Mouse (Mus musculus): ENCODE results near the gene Myom1.

Myom1 gene

DNA sequence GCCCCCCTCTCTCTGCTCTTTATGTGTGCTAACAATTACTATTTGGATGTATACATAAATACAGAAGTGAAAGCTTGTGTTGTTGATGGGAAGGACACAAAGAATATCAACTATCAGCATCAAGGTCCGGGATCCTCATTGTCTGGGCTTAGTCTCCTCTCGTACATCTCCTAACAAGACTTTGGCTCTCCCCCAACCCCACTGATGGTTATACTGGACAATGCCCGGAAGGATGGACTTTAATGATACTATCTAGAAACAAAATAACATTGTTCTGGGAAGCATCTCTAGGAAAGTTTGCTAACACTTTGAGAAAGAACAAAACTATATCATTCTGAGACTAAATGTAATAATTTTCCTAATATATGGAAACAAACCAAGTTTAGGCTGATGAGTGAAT lies 96.2 kb downstream of the Myom1 start:
- CTCF ChIA-PET: no interaction called here

DNA sequence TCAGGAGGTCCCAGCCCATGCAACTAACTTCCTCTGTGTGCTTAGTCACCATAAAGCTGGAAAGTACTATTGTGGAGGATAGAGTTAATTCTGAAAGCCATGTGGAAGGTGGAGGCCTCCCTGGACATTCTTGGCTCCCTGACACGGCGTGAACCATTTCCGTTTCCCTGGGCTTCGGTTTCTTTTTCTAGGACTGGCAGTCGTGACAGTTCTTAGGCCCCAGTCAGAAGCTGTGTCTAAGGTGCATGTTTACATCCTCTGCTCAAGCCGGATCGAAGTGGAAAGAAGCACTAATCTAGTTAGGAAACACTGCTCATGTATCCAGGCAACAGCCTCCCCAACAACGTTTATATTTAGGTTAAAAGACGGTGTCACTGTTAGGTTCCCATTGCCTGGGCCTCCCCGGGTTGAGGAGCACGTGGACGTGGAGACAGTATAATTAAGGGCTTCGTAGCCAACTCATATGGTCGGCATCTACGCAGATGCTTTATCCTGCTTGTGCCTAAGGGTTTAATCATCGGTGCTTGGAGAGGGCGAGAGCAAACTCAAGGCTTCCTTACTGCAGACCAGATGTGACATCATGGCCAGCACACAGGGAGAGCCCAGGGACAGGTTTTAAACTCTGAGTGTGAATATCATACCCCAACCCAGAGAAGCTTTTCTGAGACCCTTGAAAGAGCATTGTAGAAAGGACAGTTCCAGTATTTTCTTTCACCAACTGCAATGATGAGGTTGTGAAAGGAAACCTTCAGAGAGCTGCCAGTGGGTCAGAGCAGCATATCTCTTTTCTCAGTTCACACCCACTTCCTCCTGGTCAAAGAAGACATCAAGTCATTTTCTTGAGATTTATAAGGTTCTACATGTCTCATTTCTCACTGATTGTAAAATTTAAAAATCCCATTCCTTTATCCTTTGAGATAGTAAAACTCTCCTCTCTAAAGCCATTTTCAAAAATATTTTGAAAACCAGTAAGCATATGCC lies 100.4 kb downstream of the Myom1 start:
- CTCF ChIA-PET: no interaction called here

DNA sequence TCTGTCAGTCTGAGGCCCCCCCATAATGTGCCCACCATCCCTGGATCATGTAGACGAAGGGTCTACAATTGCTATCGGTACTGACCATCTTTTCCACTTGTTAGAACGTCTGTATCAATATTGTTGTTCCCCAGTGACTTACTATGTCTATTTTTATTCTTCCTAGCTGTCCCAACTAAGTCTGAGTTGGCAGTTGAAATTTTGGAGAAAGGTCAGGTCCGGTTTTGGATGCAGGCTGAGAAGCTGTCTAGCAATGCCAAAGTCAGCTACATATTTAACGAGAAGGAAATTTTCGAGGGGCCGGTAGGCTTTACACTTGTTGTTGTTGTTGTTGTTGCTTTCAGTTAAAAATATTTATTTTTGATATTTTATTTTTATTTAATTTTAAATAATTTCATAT lies 102.9 kb downstream of the Myom1 start:
- CTCF ChIA-PET: no interaction called here

DNA sequence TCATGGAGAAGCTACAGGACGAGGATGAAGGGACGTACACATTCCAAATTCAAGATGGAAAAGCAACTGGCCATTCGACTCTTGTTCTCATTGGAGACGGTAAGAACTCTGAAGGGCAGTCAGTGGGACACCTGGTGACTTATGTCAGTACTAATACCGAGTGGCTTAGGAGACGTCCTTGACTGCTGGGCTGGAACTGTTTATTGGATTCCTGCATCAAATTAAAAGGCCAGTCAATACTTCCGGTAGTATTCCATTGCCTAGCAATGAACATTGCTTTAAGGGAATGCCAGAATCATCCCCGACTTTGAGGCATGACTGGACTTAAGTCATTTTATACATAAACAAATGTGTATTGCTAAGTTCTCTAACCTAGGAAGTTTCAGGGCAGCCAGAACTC lies 103.8 kb downstream of the Myom1 start:
- CTCF ChIA-PET: no interaction called here

DNA sequence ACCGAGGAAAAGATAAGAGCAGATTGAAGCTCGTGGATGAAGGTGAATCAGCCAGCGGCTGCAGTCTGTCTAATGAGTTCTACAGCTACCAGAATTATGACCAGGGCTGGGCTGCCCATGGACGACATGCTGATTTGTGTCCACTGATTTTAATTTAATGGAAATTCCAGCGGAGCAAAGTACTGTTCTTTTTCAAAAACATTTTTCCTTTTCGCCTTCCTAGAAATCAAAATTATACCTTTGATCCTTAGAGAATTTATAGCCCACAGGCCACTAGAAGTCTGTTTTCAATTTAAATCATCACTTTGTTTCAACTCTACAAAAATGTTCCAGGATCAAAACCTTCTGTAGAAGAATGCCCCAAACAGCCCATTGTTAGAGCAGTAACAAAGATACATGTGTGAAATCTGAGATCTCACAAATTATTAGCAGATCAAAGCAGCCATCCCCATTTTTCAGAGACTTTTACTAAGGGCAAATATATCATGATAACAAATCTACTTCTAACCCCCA lies 108.4 kb downstream of the Myom1 start:
- CTCF ChIA-PET: no interaction called here

DNA sequence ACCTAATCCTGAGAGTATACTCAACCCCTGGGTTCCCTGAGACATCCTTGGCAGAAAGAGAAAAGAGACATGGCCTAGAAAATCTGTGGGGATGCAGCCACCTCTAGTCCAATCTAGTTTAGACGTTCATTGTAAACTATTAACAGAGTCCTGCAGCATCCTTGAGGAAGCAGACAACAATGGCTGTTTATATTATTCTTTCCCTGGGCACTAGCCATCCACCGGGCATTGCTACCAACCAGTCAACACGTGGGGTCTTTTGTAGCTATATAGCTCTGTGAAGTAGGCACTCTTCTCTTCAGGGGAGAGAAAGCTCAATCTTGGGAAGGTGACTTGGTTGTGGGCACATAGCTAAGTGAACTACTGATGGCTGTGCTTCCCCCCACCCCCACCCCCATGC lies 110.3 kb downstream of the Myom1 start:
- CTCF ChIA-PET: no interaction called here

DNA sequence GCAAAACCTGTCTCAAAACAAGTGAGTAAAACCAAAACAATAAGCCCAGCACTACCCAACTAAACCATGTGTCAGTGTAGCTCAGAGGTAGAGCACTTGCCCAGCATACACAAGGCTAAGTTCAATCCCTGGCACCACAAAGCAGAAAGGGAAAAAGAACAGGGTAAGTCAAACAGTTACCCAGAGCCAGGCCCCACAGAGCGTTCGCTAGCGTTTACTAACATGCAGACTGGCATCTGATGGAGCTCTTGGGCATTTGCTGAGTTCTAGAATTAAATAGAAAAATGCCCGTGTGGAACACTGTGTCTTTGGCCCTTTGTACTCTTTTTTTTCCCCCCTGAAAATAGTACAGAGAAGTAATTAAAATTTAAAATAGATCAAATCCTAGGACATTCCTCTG lies 111.8 kb downstream of the Myom1 start:
- CTCF ChIA-PET: interaction anchor here (0.6 kb wide), 1 partner anchor 136 kb away, joined by 3 read pairs; no protein-coding TSS in a partner anchor

DNA sequence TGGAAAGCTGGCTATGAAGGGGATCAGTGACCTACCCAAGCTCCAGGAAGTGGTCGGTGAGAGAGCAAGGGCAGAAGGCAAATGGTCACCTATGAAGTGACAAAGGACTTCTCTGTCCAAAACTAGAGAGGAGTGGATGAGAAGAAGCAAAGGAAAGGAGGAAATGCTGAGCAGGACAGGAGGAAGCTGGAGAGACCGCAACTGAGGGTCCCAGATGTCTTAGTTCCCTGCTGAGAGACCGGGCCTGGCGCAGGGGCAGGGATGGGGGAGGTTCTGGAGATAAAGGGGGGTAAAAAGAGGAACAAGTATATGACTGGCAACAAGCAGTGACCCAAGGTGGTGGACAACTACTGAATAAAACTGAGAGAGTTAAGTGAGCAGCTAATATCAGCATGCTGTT lies 115.5 kb downstream of the Myom1 start:
- CTCF ChIA-PET: no interaction called here

DNA sequence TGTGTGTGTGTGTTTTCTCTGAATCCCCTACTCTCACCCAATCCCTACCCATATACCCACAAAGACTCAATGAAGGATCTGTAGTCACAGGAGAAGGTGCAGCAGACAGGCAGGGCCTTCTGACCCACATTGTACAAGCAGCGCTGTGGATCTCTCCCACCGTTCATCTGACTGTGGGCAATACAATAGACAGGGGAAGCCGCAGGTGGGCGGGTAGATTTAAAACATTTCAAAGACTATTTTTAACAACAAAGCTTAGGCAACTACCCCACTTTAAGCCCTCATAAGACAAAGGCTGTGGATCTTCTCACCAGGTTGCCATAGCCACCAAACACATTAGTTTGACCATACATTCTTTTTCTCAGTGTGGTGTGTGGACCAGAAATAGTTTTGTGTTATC lies 116.2 kb downstream of the Myom1 start:
- CTCF ChIA-PET: interaction anchor here (0.6 to 0.7 kb wide), 2 partner anchors 46 to 184 kb away, joined by 3 read pairs; no protein-coding TSS in a partner anchor

DNA sequence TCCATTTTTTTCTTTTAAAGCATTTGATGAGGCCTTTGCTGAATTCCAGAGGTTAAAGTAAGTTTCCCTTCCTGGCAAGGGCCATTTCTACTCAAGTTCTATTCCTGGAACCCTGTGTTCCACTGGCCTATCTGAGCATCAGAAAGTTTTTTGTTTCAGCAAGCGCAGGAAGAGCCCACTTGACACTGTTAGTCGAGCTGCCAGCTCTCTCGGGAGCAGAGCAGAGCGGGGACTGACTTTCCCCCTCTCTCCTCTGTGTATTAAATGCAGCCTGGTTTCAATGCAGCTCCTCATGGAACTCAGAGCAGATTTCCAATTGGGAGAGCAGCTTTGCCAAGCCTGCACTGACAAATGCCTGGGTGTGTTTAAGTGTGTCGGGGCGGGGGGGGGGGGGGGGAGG lies 118.2 kb downstream of the Myom1 start:
- CTCF ChIA-PET: no interaction called here

DNA sequence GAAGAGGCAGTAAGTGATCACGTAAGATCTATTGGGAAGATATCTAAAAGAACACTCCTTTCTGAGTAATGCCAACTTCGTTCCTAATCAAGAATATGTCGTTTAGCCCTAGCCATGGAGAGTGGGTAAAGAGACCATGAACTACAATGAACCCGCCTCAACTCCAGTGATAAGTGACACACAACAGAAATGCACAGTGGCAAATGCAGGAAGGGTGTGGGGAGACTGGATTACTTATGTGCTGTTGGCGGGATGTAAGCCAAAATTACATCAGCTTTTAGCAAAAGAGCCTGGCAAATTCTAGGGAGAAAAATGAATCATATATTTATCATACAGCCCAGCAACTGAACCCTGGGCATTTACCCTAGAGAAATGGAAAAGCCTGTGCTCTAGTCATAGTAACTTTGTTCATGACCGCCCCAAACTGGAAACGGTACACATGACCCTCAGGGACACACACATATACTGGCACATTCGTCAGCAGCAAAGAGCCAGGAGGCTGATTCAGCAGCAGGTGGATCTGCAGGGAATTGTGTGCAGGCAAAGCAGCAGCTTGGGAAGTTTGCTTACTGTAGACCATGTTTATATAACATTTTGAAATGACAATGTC lies 121.7 kb downstream of the Myom1 start:
- CTCF ChIA-PET: no interaction called here

DNA sequence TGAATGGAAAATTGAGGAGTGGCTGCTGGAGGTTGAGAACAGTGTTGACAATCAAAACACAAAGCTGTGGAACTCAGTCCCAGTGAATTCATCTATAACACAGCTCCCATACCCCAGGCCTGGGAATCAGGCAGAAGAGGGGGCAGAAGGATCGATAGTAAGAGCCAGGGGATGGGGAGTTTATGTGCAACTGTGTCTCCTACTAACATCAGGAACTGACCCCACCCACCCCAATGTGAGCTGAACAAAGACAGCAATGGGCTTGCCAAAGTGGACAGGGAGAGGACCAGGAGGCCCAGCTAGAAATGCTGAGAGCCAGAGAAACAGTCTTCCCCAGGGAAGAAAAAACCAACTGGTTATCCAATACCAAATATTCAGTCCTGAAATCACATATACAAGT lies 122.2 kb downstream of the Myom1 start:
- CTCF ChIA-PET: no interaction called here

DNA sequence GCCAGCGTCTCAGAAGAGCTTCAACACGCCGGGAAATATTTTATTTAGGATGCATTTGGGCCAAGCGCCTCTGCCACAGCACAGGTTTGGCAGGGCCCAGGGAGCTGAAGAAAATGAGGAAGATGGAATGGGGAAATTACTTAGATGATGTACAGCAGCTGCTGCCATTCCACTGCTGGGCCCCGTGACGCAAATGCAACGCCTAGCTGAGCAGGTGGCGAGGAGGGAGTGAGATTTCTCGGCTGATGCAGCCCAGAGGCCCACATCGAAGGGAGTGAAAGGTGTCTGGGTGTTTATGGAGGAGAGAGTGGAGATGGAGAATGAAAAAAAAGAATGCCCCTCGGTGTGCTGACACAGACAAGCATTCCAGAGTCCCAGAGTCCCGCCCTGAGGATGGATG lies 123.1 kb downstream of the Myom1 start:
- CTCF ChIA-PET: no interaction called here

DNA sequence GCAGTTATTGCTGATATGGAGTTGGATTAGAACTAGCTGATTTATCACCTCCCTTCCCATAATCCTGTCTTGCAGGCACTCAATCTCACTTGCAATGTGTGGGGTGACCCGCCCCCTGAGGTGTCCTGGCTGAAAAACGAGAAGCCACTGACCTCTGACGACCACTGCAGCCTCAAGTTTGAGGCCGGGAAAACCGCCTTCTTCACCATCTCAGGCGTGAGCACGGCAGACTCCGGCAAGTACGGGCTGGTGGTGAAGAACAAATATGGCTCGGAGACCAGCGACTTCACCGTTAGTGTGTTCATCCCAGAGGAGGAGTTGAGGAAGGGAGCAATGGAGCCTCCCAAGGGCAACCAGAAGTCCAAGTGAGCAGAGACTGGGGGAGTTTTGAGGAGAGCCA lies 123.6 kb downstream of the Myom1 start:
- CTCF ChIA-PET: no interaction called here

DNA sequence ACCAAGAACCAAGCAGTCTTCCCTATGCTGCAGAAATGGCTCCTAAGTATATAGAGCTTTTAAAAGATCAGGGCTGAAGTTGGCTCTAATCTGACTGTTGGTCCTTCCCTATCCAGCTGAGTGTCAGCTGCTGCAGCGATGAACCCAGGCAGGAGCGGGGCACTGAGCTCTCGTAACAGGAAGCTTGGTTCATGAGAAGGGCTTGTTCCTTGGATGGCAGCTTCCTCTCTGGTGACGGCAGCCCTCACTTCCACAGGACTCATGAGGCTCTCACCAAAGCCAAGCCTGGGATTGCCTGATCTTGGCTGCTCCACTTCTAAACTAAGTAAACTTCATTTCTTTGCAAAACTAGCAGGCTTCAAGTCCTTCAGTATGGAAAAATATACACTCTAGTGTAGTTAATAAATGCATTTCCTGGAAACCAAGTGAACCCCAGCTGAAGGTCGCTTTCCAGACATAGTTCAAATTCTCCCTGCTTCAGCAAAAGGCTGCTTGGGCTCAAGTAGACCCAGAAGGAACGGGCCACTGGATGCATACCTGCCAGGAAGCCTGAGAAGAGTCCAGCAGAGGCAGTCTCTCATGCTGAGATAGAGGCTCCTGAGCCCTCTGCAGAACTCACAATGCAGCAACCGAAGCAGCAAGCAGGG lies 125.2 kb downstream of the Myom1 start:
- CTCF ChIA-PET: no interaction called here

DNA sequence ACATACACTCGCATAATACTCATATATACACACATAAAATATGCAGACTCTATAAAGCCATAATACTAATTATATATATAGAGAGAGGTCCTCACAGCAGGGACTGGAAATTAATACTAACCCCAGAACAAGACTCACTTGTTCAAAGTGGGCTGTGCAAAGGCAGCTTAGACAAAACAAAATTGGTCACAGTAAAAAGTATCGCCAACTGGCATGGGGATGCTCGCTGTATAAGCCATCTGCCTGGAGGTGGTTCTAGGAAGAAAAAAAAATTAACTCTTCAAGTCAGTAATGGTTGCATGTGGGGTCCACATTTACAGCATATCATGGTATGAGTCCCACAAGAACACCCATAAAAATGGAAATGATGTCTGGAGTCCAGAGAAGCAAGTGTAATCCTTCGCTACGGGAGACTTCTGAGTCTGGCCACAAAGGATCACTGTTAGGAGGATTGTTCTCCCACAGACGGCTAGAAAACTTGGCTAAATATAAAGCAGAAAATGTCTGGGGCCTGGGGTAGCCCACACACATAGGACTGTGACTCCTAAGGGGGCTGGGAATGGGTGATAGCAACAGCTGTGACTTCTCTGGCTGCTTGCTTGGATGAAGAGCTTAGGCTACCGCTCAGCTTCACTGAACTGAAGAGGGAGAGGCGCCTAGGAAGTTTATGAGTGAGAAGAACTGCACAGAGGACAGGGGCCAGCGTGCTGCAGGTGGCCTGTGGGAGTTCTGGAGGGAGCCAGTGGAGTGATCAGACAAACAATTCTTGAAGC lies 127.2 kb downstream of the Myom1 start:
- CTCF ChIA-PET: no interaction called here

DNA sequence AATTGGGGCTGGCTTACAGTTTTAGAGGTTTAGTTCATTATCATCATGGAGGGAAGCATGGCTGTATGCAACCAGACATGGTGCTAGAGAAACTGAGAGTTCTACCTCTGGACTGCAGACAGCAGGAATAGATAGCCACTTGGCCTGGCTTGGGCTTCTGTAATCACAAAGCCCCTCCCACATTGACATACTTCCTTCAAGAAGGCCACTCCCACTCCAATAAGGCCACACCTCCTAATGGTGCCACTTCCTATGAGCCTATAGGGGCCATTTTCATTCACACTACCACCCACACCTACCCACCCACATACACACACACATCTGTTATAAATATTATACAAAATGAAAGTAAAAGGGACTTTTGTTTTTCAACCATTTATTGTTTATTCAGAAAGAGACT lies 129.8 kb downstream of the Myom1 start:
- CTCF ChIA-PET: no interaction called here

DNA sequence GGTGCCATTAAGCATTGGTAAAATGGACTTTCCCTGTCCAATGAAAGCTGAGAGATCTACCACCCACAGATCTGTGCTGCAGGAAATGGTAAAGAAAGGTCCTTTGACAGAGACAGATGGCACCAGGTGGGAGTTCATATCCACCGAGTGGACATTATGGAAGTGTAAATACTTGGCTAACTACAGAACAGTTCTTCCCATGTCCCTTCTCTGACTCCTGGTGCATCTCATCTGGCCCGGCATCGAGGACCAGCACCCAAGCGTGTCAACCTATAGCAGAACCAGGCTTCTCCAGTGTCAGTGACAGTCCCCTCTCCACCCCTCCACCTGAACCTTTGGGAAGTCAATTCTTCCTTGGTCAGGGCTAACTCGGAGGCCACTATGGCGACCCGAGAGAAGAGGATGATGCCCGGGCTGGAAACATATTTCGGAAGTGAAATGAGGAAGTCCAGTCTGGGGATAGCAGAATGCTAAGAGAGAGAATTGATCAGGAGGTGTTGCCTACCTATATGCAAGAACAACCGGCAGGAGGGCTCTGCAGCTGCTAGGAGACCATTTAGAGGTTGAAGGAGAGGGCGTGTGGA lies 130.5 kb downstream of the Myom1 start:
- CTCF ChIA-PET: no interaction called here

DNA sequence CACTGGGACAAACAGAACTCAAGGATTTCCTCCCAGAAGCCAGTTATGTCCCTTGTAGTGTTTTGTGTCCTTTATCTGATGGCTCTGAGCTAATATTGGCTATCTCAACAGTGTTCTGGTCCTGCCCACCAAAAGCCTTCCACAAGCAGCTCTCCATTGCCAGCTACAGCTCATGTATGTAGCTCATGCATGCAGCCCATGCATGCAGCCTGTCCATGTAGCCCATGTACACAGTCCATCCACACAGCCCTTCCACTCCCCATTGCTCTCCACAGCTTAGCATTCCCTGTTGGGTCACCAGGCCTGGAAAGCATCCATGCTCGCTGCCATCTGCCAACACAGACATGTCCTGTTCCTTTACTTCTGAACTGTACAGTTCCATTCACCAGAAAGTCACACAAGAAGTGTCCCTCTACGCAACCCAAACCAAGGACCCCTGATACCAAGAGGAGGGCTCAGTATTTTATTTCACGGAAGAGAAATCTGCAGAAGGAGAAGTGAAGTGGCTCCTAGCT lies 132.1 kb downstream of the Myom1 start:
- CTCF ChIA-PET: no interaction called here

DNA sequence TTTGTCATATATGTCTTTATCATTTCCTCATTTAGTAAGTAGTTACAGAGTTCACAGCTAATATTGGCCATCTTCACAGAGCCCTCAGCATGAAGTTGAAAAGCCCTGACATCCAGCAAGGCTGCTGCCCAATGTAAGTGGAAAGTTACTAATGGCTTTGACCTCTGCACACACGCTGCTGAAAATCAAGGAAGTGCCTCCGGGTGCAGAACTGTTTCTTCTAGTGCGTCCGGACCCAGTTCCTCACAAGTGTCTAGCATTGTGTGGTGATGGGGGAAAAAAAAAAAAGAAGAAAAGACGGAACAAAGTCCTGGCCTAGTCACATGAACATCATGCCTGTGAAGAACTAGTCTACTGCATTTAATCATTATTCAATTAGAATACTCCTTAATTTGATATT lies 132.7 kb downstream of the Myom1 start:
- CTCF ChIA-PET: no interaction called here

DNA sequence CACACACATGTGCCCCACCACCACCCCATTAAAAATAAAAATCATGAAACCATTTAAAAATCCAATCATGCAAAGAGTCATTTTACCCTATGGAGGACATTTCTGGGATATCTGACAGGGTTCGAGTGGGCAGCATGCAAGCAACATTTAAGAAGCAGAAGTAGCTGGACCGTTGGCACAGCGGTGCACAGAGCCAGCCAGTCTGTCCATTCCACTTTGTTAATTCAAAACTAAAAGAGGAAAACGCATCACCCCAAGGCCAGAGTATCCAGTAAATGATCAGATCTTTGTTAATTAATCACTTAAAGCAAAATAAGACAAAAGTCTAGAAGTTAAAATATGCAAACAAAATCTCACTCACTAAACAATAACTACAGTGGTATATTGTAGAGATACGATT lies 133.4 kb downstream of the Myom1 start:
- CTCF ChIA-PET: no interaction called here

All from spleen, embryonic (tissue).